Mouse (Mus musculus): ENCODE results near the gene Sv2b. TPM values are rescaled to one million over a fixed set of nuclear protein-coding genes. Genes with fewer than 3 reads are reported as not detected.
"Not testable (repeated sequence)": the region's sequence is repeated elsewhere in the genome, so short reads cannot be mapped to it uniquely, and the experiment has no call there.

Gene Sv2b
- under 1 TPM; 0.24 to 0.51 (median 0.32) TPM for total RNA-seq (2022)

- no peak for DNase-seq (ENCODE audit: low spot score in 2 of 2)
These were observed at the start of gene Sv2b for GRCm38 (mm10) chr7:75308457-75309312. Sv2b (minus strand) TSS chr7:75309262.

GRCm38 (mm10) chr7:75358284-75358851, 49.3 kb upstream of the Sv2b start:
- DNase-seq (ENCODE audit: low spot score in 2 of 2), result no peak

DNA sequence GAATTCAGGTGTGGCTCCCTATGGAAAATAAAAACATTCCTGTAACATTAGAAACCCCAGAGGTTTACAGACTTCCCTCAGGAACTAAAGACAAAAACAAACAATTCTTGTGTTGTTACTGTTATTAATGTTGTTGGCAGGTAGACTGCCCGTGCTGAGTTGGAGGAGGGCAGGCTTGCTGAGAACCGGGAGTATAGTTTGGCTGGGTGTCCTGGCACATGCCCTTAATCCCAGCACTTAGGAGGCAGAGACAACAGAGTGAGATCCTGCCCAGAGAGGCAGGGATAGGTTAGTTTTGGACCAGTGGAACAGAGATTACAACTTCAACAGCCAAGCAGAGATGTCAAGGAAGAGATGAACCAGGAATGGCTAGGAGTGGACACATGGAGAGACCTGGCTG, 46.5 kb upstream of the Sv2b start:
- no peak for DNase-seq (ENCODE audit: low spot score in 2 of 2)

DNA sequence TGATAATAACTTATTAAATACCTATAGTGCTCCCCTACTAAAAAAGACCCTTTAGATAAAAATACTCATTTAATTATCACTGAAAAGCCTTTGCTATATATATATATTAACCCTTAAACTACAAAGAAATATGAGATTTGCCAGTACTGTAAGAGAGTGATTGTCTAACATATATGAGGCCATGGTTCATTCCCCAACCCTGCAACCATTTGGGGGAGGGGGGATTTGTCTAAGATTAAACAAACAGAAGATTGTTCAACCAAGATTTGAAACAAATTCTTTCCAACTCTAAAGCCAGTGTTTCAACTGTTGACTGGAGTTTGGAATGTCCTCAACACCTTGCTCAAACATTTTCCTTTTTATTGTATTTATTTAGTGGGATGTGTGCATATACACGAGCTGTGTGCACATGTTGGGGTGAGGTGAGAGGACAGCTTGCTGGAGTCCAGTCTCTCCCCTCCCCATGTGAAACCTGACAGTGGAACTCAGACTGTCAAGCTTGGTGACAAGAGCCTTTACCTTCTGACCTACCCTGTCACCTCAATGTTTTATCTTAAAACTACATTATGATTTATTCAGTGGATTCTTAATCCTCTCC, 43.8 kb upstream of the Sv2b start:
- no peak for DNase-seq (ENCODE audit: low spot score in 2 of 2)

GRCm38 (mm10) chr7:75350172-75350571, 41.1 kb upstream of the Sv2b start:
- DNase-seq (ENCODE audit: low spot score in 2 of 2), result no peak

DNA sequence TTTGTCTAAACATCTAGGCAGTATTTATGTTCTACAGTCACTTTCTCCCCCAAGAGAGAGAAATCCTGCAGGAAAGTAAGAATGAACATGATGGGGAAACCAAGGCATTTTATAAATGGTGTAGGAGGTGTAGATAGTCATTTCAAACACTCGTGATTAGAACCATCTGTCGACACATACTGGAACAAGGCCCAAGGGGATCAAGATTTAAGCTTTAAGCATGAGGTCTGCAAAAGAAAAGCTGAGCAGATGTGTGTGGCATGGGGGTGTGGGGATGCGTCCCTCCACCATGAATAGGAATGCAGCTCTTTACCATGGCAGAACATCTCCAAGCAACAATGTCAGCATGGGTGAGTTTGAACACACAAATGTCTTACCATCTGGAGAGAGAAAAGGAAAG, 23.2 kb upstream of the Sv2b start:
- DNase-seq (ENCODE audit: low spot score in 2 of 2), result no peak

GRCm38 (mm10) chr7:75329740-75330142, 20.7 kb upstream of the Sv2b start:
- no peak for DNase-seq (ENCODE audit: low spot score in 2 of 2)

GRCm38 (mm10) chr7:75328721-75329362, 19.8 kb upstream of the Sv2b start:
- no peak for DNase-seq (ENCODE audit: low spot score in 2 of 2)

- DNase-seq (ENCODE audit: low spot score in 2 of 2), result no peak
These were observed 16.2 kb upstream of the Sv2b start for GRCm38 (mm10) chr7:75325273-75325672.

- DNase-seq (ENCODE audit: low spot score in 2 of 2), result not testable (repeated sequence)
These were observed 13.7 kb upstream of the Sv2b start for GRCm38 (mm10) chr7:75322742-75323141.

- DNase-seq (ENCODE audit: low spot score in 2 of 2), result no peak
These were observed 10.9 kb upstream of the Sv2b start for GRCm38 (mm10) chr7:75320009-75320408.

GRCm38 (mm10) chr7:75318320-75318719, 9.3 kb upstream of the Sv2b start:
- no peak for DNase-seq (ENCODE audit: low spot score in 2 of 2)

- DNase-seq (ENCODE audit: low spot score in 2 of 2), result no peak
These were observed 5.8 kb upstream of the Sv2b start for GRCm38 (mm10) chr7:75314873-75315272.

DNA sequence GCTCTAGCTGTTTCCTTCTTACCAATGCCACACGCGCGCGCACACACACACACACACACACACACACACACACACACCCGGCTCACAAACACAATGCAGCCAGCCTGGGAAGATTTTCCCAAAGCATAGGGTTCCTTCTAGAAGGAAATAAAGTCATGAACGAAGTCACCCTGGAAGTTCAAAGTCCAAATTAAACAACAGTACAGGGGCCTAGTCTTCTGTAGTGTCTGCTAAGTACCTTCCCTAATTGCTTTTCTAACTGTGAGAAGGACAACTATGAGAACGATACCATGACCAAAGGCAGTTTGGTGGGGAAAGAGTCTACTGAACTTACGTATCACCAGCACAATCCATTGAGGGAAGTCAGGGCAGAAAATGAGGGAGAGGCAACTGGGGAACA, 508 bp upstream of the Sv2b start:
- no peak for DNase-seq (ENCODE audit: low spot score in 2 of 2)

DNA sequence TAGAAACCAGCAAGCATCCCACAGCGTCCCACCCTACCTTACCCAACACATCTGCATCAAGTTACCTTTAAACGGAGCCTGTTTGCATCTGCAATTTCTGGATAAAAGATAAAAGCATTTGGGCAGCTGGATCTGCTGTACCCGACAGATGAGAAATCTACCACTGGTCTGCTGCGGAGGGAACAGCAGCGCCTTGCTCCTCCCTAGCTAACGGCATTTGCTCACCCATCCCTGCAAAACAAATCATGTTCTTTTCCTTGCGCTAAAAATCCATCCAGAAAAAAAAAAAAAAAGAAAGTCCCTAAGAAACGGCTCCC, 964 bp downstream of the Sv2b start:
- DNase-seq (ENCODE audit: low spot score in 2 of 2), result no peak

DNA sequence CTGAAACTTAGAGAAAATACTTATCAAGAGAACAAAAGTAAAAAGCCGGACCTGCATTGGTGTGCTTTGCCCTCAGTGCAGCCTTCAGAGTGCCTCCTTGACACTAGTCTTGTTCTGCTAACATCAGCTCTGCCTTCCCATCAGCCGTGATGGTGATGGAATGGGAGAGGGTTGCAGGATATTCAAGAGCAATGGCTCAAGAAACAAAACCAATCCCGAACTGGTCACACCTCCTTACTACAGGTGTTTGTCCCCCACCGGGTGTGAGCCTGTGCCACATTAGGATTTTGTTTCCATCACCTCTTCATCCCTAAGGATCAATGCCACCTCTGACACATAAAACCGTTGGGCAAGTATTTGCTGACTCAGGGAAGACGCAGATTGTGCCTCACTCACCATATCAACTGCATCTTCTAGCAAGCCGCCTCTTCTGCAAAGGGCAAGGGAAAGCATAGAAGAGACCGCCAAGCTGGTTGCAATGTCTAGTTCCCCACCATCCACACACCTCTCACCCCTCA, 1.4 kb downstream of the Sv2b start:
- no peak for DNase-seq (ENCODE audit: low spot score in 2 of 2)

DNA sequence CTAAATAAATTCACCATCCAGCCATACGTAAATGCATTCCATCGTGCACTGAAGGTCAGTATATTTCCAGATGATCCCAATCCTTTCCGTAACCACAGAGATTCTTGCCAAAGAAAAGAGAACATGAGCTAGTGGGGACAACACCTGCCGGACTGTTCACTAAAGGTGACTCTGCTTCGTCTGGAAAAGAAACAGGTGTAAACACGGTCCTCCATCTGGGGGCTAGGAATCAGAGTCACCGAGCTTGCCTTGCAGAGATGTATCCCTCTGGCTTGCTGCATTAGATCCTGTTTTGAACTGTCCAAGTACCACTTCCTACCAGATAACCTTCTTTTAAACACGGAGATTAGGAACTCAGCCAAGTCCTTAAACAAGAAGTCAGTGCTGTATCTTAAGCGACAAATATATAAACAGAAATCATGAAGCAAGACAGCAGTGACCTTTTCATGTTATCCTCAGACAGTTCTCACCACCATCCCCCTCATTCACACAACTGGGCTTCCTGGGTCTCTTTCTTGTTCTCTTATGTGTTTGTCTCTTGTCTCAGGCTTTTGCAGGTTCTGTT, 3.1 kb downstream of the Sv2b start:
- no peak for DNase-seq (ENCODE audit: low spot score in 2 of 2)

- no peak for DNase-seq (ENCODE audit: low spot score in 2 of 2)
These were observed 6.4 kb downstream of the Sv2b start for GRCm38 (mm10) chr7:75302523-75303215.

- no peak for DNase-seq (ENCODE audit: low spot score in 2 of 2)
These were observed 9.8 kb downstream of the Sv2b start for GRCm38 (mm10) chr7:75299245-75299644.

- no peak for DNase-seq (ENCODE audit: low spot score in 2 of 2)
These were observed 12.4 kb downstream of the Sv2b start for GRCm38 (mm10) chr7:75296688-75297119.

DNA sequence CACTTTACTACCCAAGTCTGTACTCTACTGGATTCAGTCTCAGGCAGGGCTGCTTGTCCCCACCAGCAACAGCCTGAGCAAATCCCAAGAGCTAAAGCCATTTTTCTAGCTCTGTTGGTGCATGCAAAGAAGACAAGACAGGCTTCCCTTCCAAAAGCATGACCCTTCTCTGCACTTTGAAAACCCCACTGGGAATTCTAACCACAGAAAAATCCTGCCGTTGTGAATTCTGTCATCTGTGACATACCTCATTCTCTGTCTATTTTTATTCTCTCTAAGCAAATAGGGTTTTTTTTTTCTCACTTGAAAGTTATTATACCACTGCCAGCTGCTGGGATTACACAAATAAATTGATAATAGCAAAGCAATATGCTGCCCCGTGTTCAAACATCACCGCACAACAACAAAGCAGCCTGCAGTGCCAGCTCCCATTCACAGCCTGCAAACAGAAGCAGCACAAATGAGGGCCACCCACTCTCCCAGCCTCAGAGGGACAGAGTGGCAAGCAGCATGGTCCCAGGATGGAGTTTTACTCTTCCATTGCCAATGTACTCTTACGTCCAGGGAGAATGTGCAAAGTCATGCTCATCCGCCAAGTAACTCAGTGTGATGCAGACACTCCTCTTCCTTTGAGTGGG, 13.7 kb downstream of the Sv2b start:
- no peak for DNase-seq (ENCODE audit: low spot score in 2 of 2)

Data from gastrocnemius, adult 8-10 months (tissue).